Mouse (Mus musculus): ENCODE measurements around the gene Xlr4a.

GRCm38 (mm10) chrX:73063512-73064414 lies 18.5 kb downstream of the Xlr4a start:
- no peak for TF ChIP-seq CTCF (IDR thresholded peaks at IDR 0.05; ENCODE audit: control insufficient read depth, insufficient read depth, insufficient replicate concordance, low read depth, low read length)
- no peak for TF ChIP-seq POLR2A (IDR thresholded peaks at IDR 0.05; ENCODE audit: control insufficient read depth, low read depth, low read length)
